Mouse (Mus musculus) gastrocnemius, adult 18-20 months (tissue): Measurements from ENCODE around the gene Dtd2. TPM values are rescaled to one million over a fixed set of nuclear protein-coding genes. Genes with fewer than 3 reads are reported as not detected.

Experiments used
- DNase-seq: peaks from one replicate; pipeline ENCODE4 v3.0.0; 2021; ENCODE audit warnings: low spot score
- long read RNA-seq, 2 experiments: library from polyadenylated mRNA; stranded (forward); transcript quantifications; one replicate each; pipeline ENCODE4 v2.0.0; 2021
- total RNA-seq, 2 experiments: library from RNA; stranded (reverse); gene quantifications; 2 replicates each; pipeline ENCODE4 v1.2.3; 2021

Dtd2 gene
- total RNA-seq: 1 to 10 TPM; 4.6 to 5.0 TPM
- long read RNA-seq, experiment 1, transcript Dtd2-202 (4 exons, 1,012 nt): major isoform, 6 of 12 reads
- long read RNA-seq, experiment 1, partial matches to known transcripts: 0 of 12 reads
- long read RNA-seq, experiment 1, other reads (novel, unspliced or antisense): 4 of 12 reads
- long read RNA-seq, experiment 2, transcript Dtd2-201 (3 exons, 2,564 nt): major isoform, 5 of 10 reads
- long read RNA-seq, experiment 2, partial matches to known transcripts: 1 of 10 reads
- long read RNA-seq, experiment 2, other reads (novel, unspliced or antisense): 3 of 10 reads

GRCm38 (mm10) chr12:52005877-52006632, at the start of gene Dtd2:
Dtd2 (minus strand) TSS chr12:52006501.
- peak; percentile 90 for DNase-seq

GRCm38 (mm10) chr12:52049324-52049723, 43.0 kb upstream of the Dtd2 start:
- no peak for DNase-seq

GRCm38 (mm10) chr12:52046371-52046770, 40.1 kb upstream of the Dtd2 start:
- DNase-seq: no peak

GRCm38 (mm10) chr12:52042818-52043336, 36.6 kb upstream of the Dtd2 start:
- peak; percentile 21 for DNase-seq

GRCm38 (mm10) chr12:52038352-52038751, 32.1 kb upstream of the Dtd2 start:
- DNase-seq: no peak

GRCm38 (mm10) chr12:52034956-52035355, 28.7 kb upstream of the Dtd2 start:
- DNase-seq: no peak

- DNase-seq: no peak
Measured at GRCm38 (mm10) chr12:52032276-52032675, 26.0 kb upstream of the Dtd2 start.

- no peak for DNase-seq
Measured at GRCm38 (mm10) chr12:52027963-52028362, 21.7 kb upstream of the Dtd2 start, which contains the start of gene Gpr33. Gpr33 (minus strand) TSS chr12:52028063.

- DNase-seq: no peak
Measured at GRCm38 (mm10) chr12:52014494-52015029, 8.3 kb upstream of the Dtd2 start.

- DNase-seq: no peak
Measured at GRCm38 (mm10) chr12:52014044-52014443, 7.7 kb upstream of the Dtd2 start.

- DNase-seq: no peak
Measured at GRCm38 (mm10) chr12:52013274-52013673, 7.0 kb upstream of the Dtd2 start.

- no peak for DNase-seq
Measured at GRCm38 (mm10) chr12:52012159-52012558, 5.9 kb upstream of the Dtd2 start.

GRCm38 (mm10) chr12:52010630-52010961, 4.3 kb upstream of the Dtd2 start:
- peak; percentile 14 for DNase-seq

- no peak for DNase-seq
Measured at GRCm38 (mm10) chr12:52009928-52010629, 3.8 kb upstream of the Dtd2 start.

- no peak for DNase-seq
Measured at GRCm38 (mm10) chr12:52006633-52006994, 313 bp upstream of the Dtd2 start.

- no peak for DNase-seq
Measured at GRCm38 (mm10) chr12:52002746-52003145, 3.6 kb downstream of the Dtd2 start.

GRCm38 (mm10) chr12:52001544-52001943, 4.8 kb downstream of the Dtd2 start:
- peak; percentile 81 for DNase-seq

GRCm38 (mm10) chr12:51998366-51998932, 7.9 kb downstream of the Dtd2 start:
- DNase-seq: no peak

- no peak for DNase-seq
Measured at GRCm38 (mm10) chr12:51995738-51996536, 10.4 kb downstream of the Dtd2 start.

GRCm38 (mm10) chr12:51990629-51991028, 15.7 kb downstream of the Dtd2 start:
- DNase-seq: peak; percentile 51

- no peak for DNase-seq
Measured at GRCm38 (mm10) chr12:51988536-51988935, 17.8 kb downstream of the Dtd2 start.
